Mouse (Mus musculus): ENCODE data around the gene Sco2. TPM values are rescaled to one million over a fixed set of nuclear protein-coding genes. Genes with fewer than 3 reads are reported as not detected.
A peak's percentile ranks its signal among the peaks of the same experiment; 100 is the strongest.

Sco2 gene
- total RNA-seq, 2 experiments from 2014 or later: 13.0 to 16.0 TPM

GRCm38 (mm10) chr15:89379429-89379828 lies 5.8 kb upstream of the Sco2 start:
- Histone ChIP-seq H3K4me3 (peak overlapping the region; percentile 71), H3K27ac (peak overlapping the region; percentile 83)
- DNase-seq: no peak
- no peak for TF ChIP-seq CTCF (IDR thresholded peaks at IDR 0.05)
- intact Hi-C loops (cut with DNase I): no loop called here

- TF ChIP-seq CTCF (IDR thresholded peaks at IDR 0.05): no peak
- Histone ChIP-seq H3K4me3 (peak within 1 kb of the TSS; percentile 71), H3K27ac (peak within 1 kb of the TSS; percentile 83)
- DNase-seq: no peak
- intact Hi-C loops (cut with DNase I): no loop called here
These were observed 5.3 kb upstream of the Sco2 start, which contains the start of gene Odf3b for GRCm38 (mm10) chr15:89378831-89379401. Gene Odf3b (minus strand): TSS chr15:89379282.

GRCm38 (mm10) chr15:89377938-89378828 lies 4.5 kb upstream of the Sco2 start:
- DNase-seq: no peak
- H3K27ac ChIP-seq: peak overlapping the region; percentile 83
- H3K4me3 ChIP-seq: peak overlapping the region; percentile 71
- TF ChIP-seq CTCF (IDR thresholded peaks at IDR 0.05): no peak
- intact Hi-C loops (cut with DNase I): no loop called here

- Histone ChIP-seq H3K4me3 (peak overlapping the region; percentile 20), H3K27ac (no peak overlapping the region)
- intact Hi-C loops (cut with DNase I): no loop called here
- DNase-seq: no peak
- TF ChIP-seq CTCF (IDR thresholded peaks at IDR 0.05): no peak
These were observed 3.7 kb upstream of the Sco2 start for GRCm38 (mm10) chr15:89377362-89377761.

GRCm38 (mm10) chr15:89376957-89377356 lies 3.3 kb upstream of the Sco2 start, which contains the start of gene Tymp:
Gene Tymp (minus strand): TSS chr15:89377039.
- intact Hi-C loops (cut with DNase I): no loop called here
- DNase-seq: no peak
- Histone ChIP-seq H3K4me3 (peak within 1 kb of the TSS; percentile 20), H3K27ac (no peak within 1 kb of the TSS)
- TF ChIP-seq CTCF (IDR thresholded peaks at IDR 0.05): no peak

DNA sequence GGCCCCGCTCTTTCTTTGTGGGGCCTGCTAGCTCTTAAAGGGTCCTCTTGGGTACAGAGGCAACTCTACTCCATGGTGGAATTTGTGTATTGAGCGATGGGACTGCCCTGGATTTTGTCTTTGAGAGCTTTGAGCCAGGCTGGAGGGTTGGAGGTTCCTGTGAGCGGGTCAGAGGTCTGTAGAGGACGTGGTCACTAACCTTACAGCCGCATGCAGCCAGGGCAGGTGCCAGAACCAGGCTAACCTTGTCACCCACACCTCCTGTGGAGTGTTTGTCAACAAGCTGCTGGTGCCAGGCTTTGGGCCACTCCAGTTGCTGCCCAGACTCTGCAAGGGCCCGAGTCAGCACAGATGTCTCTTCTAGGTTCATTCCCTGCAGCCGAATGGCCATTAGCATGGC lies 2.4 kb upstream of the Sco2 start:
- Histone ChIP-seq H3K27ac (no peak overlapping the region), H3K4me3 (no peak overlapping the region)
- no peak for TF ChIP-seq CTCF (IDR thresholded peaks at IDR 0.05)
- intact Hi-C loops (cut with DNase I): no loop called here
- no peak for DNase-seq

- intact Hi-C loops (cut with DNase I): loop anchor here (5.0 kb wide), 1 partner anchor 92 kb away; no protein-coding TSS in a partner anchor
- peak overlapping the region; percentile 95 for H3K27ac ChIP-seq
- DNase-seq: no peak
- no peak for TF ChIP-seq CTCF (IDR thresholded peaks at IDR 0.05)
- H3K4me3 ChIP-seq: no peak overlapping the region; the same call in 1 of the 2 replicates
These were observed 1.3 kb upstream of the Sco2 start for GRCm38 (mm10) chr15:89374801-89375534.

GRCm38 (mm10) chr15:89374340-89374739 lies 694 bp upstream of the Sco2 start:
- peak overlapping the region; percentile 95 for H3K27ac ChIP-seq
- H3K4me3 ChIP-seq: peak overlapping the region; percentile 89
- TF ChIP-seq CTCF (IDR thresholded peaks at IDR 0.05): no peak
- intact Hi-C loops (cut with DNase I): loop anchor here (5.0 kb wide), 1 partner anchor 93 kb away; no protein-coding TSS in a partner anchor
- no peak for DNase-seq

- TF ChIP-seq CTCF (IDR thresholded peaks at IDR 0.05): peak; percentile 76
- peak overlapping the region; percentile 95 for H3K27ac ChIP-seq
- peak; percentile 91 for DNase-seq
- peak overlapping the region; percentile 89 for H3K4me3 ChIP-seq
- intact Hi-C loops (cut with DNase I): loop anchor here (1.0 to 5.0 kb wide), 2 partner anchors 18 to 94 kb away; partner anchors contain the start of genes Lmf2 and Ncaph2
These were observed 452 bp downstream of the Sco2 start for GRCm38 (mm10) chr15:89373027-89373761.

DNA sequence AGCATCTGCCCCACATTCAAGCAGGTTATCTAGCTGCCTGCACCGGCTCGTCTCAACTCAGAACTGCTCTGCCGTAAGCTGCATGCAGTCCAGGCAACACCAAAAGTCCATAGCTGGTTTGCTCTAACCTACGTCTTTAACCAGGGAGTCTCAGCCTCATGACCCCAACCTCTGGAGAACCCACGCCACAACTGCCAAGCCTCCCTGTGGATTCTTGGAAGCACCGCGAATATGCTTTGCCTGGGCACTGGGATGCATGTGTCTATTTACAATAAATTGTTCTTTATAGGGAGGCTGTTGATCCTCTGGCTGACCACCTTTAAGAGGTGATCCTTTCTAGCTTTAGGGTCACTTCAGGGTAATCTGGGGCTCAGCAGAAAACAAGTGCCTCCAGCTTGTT lies 1.1 kb downstream of the Sco2 start:
- H3K4me3 ChIP-seq: peak overlapping the region; percentile 89
- H3K27ac ChIP-seq: peak overlapping the region; percentile 95
- intact Hi-C loops (cut with DNase I): loop anchor here (5.0 kb wide), 1 partner anchor 95 kb away; no protein-coding TSS in a partner anchor
- TF ChIP-seq CTCF (IDR thresholded peaks at IDR 0.05): no peak
- DNase-seq: no peak

DNA sequence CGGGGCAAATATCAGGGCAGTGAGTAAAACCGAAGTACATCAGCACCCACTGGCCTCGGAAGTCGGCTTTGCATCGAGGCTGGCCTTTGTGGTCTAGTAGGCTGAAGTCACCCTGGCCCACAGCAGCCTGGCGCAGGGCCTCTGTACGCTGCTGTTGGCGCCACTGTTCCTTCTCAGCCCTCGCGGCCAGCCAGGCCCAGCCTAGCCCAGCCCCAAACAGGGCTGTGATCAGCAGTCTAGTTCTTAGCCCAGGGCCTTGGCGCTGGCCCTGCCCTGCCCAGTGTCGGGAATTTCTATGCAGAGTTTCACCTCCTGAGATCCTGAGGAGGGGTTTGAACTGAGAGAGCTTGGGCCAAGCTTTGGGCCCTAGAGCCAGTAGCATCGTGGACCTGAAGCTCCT lies 1.6 kb downstream of the Sco2 start:
- TF ChIP-seq CTCF (IDR thresholded peaks at IDR 0.05): no peak
- no peak for DNase-seq
- no peak overlapping the region for H3K4me3 ChIP-seq
- H3K27ac ChIP-seq: no peak overlapping the region
- intact Hi-C loops (cut with DNase I): loop anchor here (5.0 kb wide), 1 partner anchor 95 kb away; no protein-coding TSS in a partner anchor

DNA sequence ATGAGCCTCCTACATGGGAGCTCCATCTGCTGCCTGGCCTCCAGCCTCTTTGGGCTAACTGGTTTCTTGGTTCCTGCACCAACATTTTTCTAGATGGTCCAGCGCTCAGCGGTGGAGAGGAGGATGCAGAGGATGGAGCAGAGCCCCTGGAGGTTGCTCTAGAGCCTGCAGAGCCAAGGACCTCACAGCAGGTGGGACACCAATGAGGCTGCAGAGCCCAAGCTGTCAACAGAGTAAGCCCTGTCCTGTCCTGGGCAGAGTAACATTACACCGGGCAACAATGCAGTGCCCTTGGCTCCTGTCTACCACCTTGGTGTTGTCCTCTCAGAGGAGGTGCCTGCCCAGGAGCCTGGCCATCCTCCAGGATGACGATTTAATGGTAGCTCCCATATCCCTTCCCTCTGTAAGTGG lies 8.5 kb downstream of the Sco2 start:
- intact Hi-C loops (cut with DNase I): no loop called here
- TF ChIP-seq CTCF (IDR thresholded peaks at IDR 0.05): no peak
- H3K4me3 ChIP-seq: no peak overlapping the region

More for the DNA sequence above, 8.5 kb downstream of the Sco2 start:
- H3K27ac ChIP-seq: no peak overlapping the region
- DNase-seq: no peak
